Mouse (Mus musculus): ENCODE measurements at regions not wholly inside any gene's neighbourhood (a gene's known extent, or its start where the extent isn't known, plus 50 kb on each side); places are given as distances from the start of the nearest gene placed in this dataset.

DNA sequence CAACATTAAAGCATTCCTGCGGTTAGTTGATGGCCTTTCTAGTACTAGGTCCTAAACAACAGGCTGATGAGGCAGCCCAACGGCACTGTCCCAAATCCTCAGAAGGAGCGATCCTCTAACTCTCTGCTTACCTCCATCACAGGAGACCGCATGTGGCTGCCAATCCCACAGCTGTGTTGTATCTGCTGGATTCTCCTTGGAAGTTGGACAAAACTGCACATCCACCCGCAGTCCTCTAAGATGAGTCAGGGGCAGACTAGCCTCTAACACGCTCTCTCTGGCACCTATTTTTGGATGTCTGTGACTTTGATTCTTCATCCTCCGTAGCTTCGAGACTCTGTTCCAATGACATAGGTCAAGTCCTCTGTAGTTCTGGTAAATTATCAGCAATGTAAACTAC lies 432.5 kb downstream of the Fgf9 start:
- in situ Hi-C loops (cut with MboI, MseI) = no loop called here

GRCm38 (mm10) chr14:58500014-58500413 lies 429.7 kb downstream of the Fgf9 start:
- in situ Hi-C loops (cut with MboI, MseI) = no loop called here

DNA sequence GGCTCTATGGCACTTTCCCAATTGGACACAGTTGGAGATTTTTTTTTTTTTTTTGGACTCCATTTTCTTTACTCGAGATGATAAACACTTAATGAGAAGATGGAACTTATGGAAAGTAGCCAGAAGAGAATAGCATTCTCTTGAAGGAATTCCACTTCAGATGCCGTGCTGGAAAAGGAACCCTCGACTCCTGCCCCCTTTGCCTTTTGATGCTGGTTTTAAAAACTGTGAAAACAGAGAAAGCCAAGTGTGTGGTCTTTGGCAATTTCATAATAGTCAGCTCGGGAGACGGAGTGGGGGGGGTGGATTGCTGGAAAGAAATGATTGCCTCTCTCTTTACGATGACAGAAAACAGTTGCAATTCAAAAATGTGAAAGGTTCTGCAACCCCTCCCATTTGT lies 429.2 kb downstream of the Fgf9 start:
- in situ Hi-C loops (cut with MboI, MseI) = loop anchor here (5.0 kb wide), 1 partner anchor 42 kb away; no protein-coding TSS in a partner anchor

DNA sequence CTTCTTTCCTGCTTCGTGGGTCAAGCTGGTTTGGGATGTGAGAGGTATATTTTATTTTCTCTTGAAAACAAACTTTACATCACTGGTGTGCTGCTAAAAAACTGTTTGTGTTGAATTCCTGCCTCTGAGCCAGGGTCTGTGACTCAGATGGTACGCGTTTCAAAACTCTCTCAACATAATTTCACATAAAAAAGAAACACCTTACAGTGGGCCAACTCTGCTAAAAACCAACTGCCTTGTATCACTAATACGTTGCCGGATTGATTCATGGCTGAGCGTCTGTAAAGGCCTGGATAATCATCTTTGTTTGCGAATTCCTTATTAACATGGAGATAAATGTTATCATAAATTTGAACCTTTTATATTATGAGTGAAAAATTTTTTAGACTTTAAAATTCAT lies 428.7 kb downstream of the Fgf9 start:
- in situ Hi-C loops (cut with MboI, MseI) = loop anchor here (5.0 kb wide), 1 partner anchor 42 kb away; no protein-coding TSS in a partner anchor

- in situ Hi-C loops (cut with MboI, MseI) = loop anchor here (5.0 kb wide), 1 partner anchor 40 kb away; no protein-coding TSS in a partner anchor
These were observed 426.6 kb downstream of the Fgf9 start for GRCm38 (mm10) chr14:58496902-58497301.

GRCm38 (mm10) chr14:58494400-58494987 lies 424.1 kb downstream of the Fgf9 start:
- in situ Hi-C loops (cut with MboI, MseI) = no loop called here

DNA sequence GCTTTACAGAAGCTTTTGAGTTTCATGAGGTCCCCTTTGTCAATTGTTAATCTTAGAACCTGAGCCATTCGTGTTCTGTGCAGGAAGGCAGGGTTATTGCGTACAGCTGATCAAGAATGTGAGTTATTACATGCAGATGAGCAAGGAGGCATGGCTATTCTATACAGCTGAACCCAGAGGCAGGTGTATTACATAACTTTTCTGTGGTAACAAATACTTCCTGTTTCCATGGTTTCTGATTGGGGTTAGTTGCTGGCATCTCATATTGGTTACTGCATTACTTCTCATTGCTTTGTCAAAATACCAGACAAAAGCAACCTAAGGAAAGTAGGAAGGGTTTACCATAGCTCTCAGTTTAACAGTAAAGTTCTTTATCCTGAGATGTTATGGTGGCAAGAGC lies 421.8 kb downstream of the Fgf9 start:
- in situ Hi-C loops (cut with MboI, MseI) = no loop called here

DNA sequence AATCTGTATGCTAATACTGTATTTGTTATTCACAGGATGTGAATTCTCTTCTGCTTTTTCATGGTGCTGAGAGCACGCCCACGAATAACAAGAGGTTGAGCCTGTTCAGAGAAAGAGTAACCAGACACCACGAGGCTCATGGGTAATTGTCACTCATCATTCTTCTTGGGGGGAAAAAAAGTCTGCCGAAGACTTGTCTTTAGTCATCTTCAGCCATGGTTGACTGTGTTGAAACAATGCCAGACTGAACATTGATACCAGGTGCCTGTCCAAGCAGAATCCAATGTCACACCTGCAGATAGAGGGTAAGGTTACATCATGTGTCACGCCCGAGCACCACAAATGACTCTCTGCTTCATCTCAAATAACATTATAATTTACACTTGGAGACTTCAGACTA lies 418.5 kb downstream of the Fgf9 start:
- in situ Hi-C loops (cut with MboI, MseI) = no loop called here

- in situ Hi-C loops (cut with MboI, MseI) = no loop called here
These were observed 417.5 kb downstream of the Fgf9 start for GRCm38 (mm10) chr14:58487836-58488235.

DNA sequence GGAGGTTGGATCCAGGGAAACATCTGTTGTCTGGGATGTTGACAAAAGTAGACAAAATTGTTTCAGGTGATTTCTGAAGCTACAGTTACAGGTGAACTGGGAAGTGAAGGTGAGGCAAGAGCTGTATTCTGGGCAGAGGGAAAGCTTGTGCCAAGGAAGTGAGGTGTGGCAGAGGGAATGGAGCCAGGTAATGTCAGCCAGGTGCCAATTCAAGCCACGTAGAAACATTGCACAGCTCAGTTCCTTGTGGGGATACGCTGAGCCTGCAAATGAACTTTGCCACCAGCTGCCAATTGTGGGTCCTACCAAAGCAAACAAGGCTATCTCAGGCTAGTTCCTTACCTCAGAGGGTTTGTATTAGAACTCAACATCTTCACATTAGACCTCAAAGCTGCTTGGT lies 410.1 kb downstream of the Fgf9 start:
- in situ Hi-C loops (cut with MboI, MseI) = no loop called here

DNA sequence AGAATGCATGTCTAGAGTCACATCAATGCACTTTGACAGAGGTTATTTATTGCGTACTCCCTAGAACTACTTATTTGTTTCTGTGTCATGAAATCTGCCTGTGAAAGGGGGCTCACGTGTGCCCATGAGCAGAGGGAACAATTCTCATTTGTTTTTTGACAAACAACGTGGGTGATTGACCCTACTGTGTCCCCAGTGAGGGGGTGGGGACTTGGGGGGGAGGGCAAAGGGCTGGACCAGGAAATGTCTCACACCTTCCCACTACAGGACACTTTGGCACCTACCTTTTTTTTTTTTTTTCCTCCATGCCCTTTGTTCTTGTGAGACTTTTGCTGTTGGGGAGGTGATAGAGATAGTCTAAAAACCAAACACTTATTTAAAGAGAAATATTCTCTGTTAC lies 400.3 kb downstream of the Fgf9 start:
- in situ Hi-C loops (cut with MboI, MseI) = no loop called here

- in situ Hi-C loops (cut with MboI, MseI) = no loop called here
These were observed 398.1 kb downstream of the Fgf9 start for GRCm38 (mm10) chr14:58468451-58468850.

DNA sequence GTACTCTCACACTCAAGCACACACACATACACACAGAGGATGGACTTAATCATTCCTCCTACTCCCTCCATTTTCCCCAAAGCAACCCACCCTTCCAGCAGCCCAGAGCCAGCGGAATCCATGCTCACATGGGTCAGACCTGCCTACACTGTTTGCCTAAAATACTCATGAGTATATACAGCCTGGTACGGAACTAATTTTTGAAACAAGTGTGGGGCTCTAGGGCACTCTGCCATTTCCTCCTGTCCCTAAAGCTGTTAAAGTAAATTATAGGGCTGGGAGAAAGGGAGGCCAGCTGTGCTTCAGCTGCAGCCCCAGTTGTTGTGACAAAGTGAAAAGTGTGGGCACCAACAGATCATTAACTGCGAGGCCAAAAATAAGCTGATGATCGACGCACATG lies 397.5 kb downstream of the Fgf9 start:
- in situ Hi-C loops (cut with MboI, MseI) = no loop called here

DNA sequence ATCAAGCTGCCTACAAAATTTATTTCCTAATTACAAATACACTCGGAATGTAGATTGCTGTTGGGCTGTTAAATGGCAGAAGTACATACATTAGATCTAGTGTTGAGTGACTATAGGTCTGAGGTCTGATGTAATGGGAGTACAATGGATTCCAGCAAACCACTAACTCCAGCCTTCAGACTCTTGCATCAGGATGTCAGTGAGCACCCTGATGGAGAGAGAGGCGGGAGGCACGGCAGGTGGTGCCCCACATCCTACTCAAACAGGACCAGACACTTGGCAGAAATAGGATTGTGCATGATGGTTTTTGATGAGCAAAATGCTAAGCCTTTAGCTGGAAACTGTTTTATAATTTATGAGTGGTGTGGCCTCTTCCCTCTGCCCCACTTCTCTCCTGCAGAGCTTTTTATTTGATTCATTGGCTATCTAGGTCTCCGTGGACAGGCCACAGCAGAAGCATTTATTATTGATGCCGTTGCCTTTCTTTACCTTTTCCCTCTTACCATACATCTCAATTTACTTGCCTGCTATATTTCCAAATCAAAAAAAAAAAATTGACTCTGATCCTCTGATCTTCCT lies 376.5 kb downstream of the Fgf9 start:
- in situ Hi-C loops (cut with MboI, MseI) = no loop called here

GRCm38 (mm10) chr14:58444496-58444895 lies 374.1 kb downstream of the Fgf9 start:
- in situ Hi-C loops (cut with MboI, MseI) = no loop called here

DNA sequence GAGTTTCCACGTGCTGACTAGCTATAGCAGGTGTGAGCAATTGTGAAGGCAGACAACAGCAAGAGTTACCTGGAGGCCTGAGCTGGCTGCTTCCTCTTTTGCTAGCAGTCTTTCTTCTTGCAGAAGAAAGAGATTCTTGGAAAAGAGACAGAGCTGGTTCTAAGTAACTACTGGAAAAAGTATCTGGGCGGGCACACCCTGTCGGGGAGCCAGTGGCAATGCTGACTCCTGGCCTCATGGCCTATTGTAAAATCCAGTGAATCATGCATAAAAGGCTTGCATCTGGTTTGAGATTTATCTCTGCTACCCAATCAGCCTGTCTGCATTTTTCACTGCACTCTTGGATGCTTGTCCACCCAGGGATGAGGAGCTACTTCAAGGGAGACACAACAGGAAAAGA lies 372.2 kb downstream of the Fgf9 start:
- in situ Hi-C loops (cut with MboI, MseI) = no loop called here

- in situ Hi-C loops (cut with MboI, MseI) = no loop called here
These were observed 369.6 kb downstream of the Fgf9 start for GRCm38 (mm10) chr14:58439963-58440362.

GRCm38 (mm10) chr14:58436096-58436495 lies 365.7 kb downstream of the Fgf9 start:
- in situ Hi-C loops (cut with MboI, MseI) = no loop called here

DNA sequence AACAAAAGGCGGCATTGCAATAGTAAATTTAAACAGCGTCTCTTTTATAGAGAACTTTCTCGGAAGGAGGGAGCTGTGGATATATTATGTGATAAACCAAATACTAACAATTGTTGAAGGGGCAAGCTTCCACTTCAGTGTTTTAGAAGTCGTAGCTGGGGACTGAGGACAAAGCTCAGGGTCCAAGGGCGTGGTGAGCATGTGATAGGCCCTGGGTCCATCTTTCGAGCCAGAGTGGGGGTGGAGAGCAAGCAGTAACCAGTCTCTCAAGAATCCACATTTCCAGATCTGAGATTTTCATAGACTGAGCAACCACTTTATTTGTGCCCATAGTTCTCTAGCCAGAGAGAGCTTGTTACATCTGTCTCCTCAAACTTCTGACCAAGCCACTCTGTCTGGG lies 356.1 kb downstream of the Fgf9 start:
- in situ Hi-C loops (cut with MboI, MseI) = no loop called here

DNA sequence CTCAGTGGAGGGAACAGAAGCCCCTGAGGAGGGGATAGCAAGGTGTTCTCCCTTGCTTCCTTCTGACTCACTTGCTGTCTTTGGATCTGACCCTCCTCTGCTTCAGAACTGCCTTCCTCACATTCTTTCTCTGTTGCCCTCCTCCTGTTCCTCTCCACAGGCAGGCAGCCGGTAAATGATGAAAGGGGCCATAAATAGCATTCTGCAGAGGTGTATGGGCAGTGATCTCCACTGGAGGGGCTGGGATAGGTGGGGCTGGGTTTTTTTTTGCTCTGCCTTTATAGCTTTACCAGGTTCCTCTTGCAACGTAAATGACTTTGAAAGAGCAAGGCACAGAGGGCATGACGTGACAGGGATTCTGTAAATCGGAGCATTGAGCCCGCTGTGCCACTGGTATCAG lies 351.6 kb downstream of the Fgf9 start:
- in situ Hi-C loops (cut with MboI, MseI) = no loop called here

DNA sequence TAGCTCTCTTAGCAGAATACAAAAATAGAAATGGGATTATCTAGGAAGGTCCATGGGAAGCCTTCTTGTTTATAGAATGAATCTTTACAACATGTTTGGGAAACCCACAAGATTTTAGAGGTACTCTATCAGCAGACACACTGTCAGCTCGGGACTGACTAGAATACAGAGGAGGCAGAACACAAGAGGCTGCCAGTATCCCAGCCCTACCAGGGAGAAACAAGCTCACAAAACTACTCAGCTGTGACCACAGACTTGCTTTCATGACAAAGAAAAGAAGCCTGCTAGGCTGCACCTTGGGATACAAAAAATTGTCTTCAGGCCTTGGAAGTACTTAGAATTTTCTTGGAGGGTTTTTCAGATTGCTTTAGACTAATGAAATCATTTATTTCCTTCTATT lies 347.2 kb downstream of the Fgf9 start:
- in situ Hi-C loops (cut with MboI, MseI) = no loop called here

- in situ Hi-C loops (cut with MboI, MseI) = no loop called here
These were observed 321.8 kb downstream of the Fgf9 start for GRCm38 (mm10) chr14:58392055-58392726.

GRCm38 (mm10) chr14:58390741-58391140 lies 320.4 kb downstream of the Fgf9 start:
- in situ Hi-C loops (cut with MboI, MseI) = no loop called here

Data from regulatory T cell (primary cell).